Mouse (Mus musculus) heart, postnatal 0 days (tissue): Measurements from ENCODE around the gene Vmn1r197.

Experiments used
- CTCF ChIP-seq: IDR thresholded peaks from 2 replicates; pipeline ENCODE4 v1.5.1; 2016; ENCODE audit warnings: antibody characterized with exemption, control low read depth, low read depth
- EP300 ChIP-seq: IDR thresholded peaks from 2 replicates; pipeline ENCODE4 v1.6.1; 2016; ENCODE audit warnings: antibody characterized with exemption, low read depth

- TF ChIP-seq CTCF (no peak), EP300 (no peak)
These were observed 34.8 kb upstream of the Vmn1r197 start, which contains the start of gene Vmn1r196 for GRCm38 (mm10) chr13:22289620-22290019.
